ENCODE assay signal across 8 mouse cellular contexts in the genomic region with DNA sequence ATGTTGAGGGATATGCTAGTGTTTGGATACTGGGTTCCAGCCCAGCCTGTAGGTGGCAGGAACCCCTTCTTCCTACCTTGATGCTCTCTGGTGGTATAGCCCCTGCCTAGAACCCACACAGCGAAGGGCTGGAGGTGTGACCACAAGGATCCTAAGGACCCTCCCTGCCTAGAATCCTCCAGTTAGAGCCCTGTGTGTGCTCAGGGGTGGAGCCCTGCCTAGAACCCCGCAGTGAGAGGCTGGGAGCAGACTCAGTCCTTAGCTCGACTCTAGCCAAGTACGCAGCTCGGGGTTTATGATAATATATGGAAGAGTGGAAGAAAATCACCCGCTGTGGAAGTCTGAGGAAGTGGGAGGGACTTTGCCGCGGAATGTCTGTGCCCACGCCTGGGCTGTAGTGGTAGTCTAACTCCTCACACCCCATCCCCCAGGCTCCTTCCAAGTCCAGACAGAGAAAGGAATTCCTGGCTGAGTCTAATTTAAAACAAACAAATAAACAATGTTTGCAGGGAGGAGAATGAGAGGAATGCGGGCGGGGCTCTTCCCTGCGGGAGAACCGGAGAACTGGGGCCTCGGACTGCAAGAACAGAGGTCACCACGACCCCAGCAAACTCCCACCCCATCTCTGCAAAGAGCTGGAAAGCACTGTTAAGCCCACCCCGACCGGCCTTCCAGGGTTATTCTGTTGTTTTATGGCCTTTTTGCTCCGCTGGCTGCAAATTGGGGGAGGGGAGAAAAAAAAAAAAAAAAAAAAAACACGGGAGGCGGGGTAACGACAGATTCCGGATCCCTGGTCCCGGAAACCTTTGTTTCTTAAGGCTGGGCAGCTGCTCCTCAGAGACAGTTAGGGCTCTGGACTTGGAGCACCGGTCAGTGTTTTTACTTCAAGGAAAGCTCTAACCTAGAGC. TPM values are rescaled to one million over a fixed set of nuclear protein-coding genes. Genes with fewer than 3 reads are reported as not detected.
DNase-seq lines count a peak whose midpoint lies in the region; ATAC-seq and TF ChIP-seq lines count a peak whose summit lies in the region.

No protein-coding gene starts in this region.

- DNase-seq in thymus, adult 2 months: peak; percentile 38
- DNase-seq in thymus, adult 18-20 months: no peak
- DNase-seq in embryonic facial prominence, embryonic 14.5 days (ENCODE audit: low spot score): peak; percentile 95
- peak; percentile 86 for DNase-seq in heart, embryonic 10.5 days (ENCODE audit: low spot score)
- peak; percentile 62 for DNase-seq in liver, embryonic 11.5 days (ENCODE audit: low spot score)
- peak; percentile 51 for DNase-seq in thymus, postnatal 14 days

- peak overlapping the region; percentile 42 for H3K4me3 ChIP-seq in thymus, adult 2 months (ENCODE audit: control insufficient read depth, insufficient read depth, low read length)
- peak overlapping the region; percentile 39 for H3K4me3 ChIP-seq in embryonic facial prominence, embryonic 14.5 days (ENCODE audit: low read depth, low read length)
- H3K4me3 ChIP-seq in heart, embryonic 10.5 days: peak overlapping the region; percentile 62
- peak overlapping the region; percentile 32 for H3K4me3 ChIP-seq in kidney, embryonic 14.5 days (ENCODE audit: low read length)
- peak overlapping the region; percentile 51 for H3K4me3 ChIP-seq in liver, embryonic 11.5 days (ENCODE audit: low read depth, low read length)

- ATAC-seq in embryonic facial prominence, embryonic 14.5 days (ENCODE audit: low read depth): peak; percentile 94
- ATAC-seq in kidney, embryonic 14.5 days (ENCODE audit: low FRiP score, low TSS enrichment): peak; percentile 94
- peak; percentile 81 for ATAC-seq in liver, embryonic 11.5 days (replicated peaks; ENCODE audit: low FRiP score)
- peak; percentile 25; the same call in 1 of the 2 replicates for ATAC-seq in monocyte, adult 5-6 weeks (replicated peaks; ENCODE audit: insufficient number of reproducible peaks, low FRiP score, low TSS enrichment, poor library complexity, severe bottlenecking)

- peaks cover 12% of the 10 kb centered on the region for H3K4me1 ChIP-seq in thymus, adult 2 months (replicated peaks; ENCODE audit: control insufficient read depth, insufficient read depth, low read length)
- H3K4me1 ChIP-seq in embryonic facial prominence, embryonic 14.5 days (ENCODE audit: control insufficient read depth, insufficient read depth, low read length): peaks cover 21% of the 10 kb centered on the region
- peaks cover 45% of the 10 kb centered on the region for H3K4me1 ChIP-seq in heart, embryonic 10.5 days
- H3K4me1 ChIP-seq in kidney, embryonic 14.5 days (ENCODE audit: control insufficient read depth, insufficient read depth, low read length): peaks cover 22% of the 10 kb centered on the region
- no peaks in the 10 kb centered on the region for H3K4me1 ChIP-seq in liver, embryonic 11.5 days (replicated peaks; ENCODE audit: control insufficient read depth, insufficient read depth, low read length)

- H3K27me3 ChIP-seq in thymus, adult 2 months (ENCODE audit: control insufficient read depth, insufficient read depth, low read length): no peaks in the 10 kb centered on the region
- no peaks in the 10 kb centered on the region for H3K27me3 ChIP-seq in embryonic facial prominence, embryonic 14.5 days (replicated peaks; ENCODE audit: control insufficient read depth, insufficient read depth, low read length)
- no peaks in the 10 kb centered on the region for H3K27me3 ChIP-seq in heart, embryonic 10.5 days (ENCODE audit: insufficient read depth, poor library complexity, severe bottlenecking)
- H3K27me3 ChIP-seq in kidney, embryonic 14.5 days (ENCODE audit: control insufficient read depth, insufficient read depth, low read length): no peaks in the 10 kb centered on the region
- no peaks in the 10 kb centered on the region for H3K27me3 ChIP-seq in liver, embryonic 11.5 days (replicated peaks; ENCODE audit: control insufficient read depth, insufficient read depth, low read length)

- WGBS in thymus, adult 2 months: 3% methylated on average over 24 of the region's 24 CpGs
- WGBS in embryonic facial prominence, embryonic 14.5 days: under 1% methylated on average over 24 of the region's 24 CpGs
- WGBS in heart, embryonic 10.5 days: under 1% methylated on average over 24 of the region's 24 CpGs
- under 1% methylated on average over 24 of the region's 24 CpGs for WGBS in kidney, embryonic 14.5 days
- WGBS in liver, embryonic 11.5 days: under 1% methylated on average over 24 of the region's 24 CpGs

- peak overlapping the region; percentile 4; the same call in 1 of the 2 replicates for H3K27ac ChIP-seq in thymus, adult 2 months (ENCODE audit: control insufficient read depth, insufficient read depth, low read length)
- H3K27ac ChIP-seq in embryonic facial prominence, embryonic 14.5 days (replicated peaks; ENCODE audit: low read depth, low read length): peak overlapping the region; percentile 95
- H3K27ac ChIP-seq in heart, embryonic 10.5 days: peak overlapping the region; percentile 90
- H3K27ac ChIP-seq in kidney, embryonic 14.5 days (ENCODE audit: low read depth, low read length): peak overlapping the region; percentile 89
- peak overlapping the region; percentile 6; the same call in 1 of the 2 replicates for H3K27ac ChIP-seq in liver, embryonic 11.5 days (ENCODE audit: low read depth, low read length)

- no peak for TF ChIP-seq CTCF in thymus, adult 2 months (IDR thresholded peaks at IDR 0.05; ENCODE audit: borderline replicate concordance, control insufficient read depth, extremely low read depth, insufficient read depth, low read length, poor library complexity)

- H3K9ac ChIP-seq in embryonic facial prominence, embryonic 14.5 days (ENCODE audit: low read depth, low read length): peak overlapping the region; percentile 62
- H3K9ac ChIP-seq in kidney, embryonic 14.5 days (ENCODE audit: low read depth, low read length): peak overlapping the region; percentile 57; the same call in 1 of the 2 replicates
- peak overlapping the region; percentile 51 for H3K9ac ChIP-seq in liver, embryonic 11.5 days (ENCODE audit: low read depth, low read length)

- no peaks in the 10 kb centered on the region for H3K36me3 ChIP-seq in thymus, adult 2 months (ENCODE audit: control insufficient read depth, insufficient read depth, low read length)
- H3K36me3 ChIP-seq in embryonic facial prominence, embryonic 14.5 days (ENCODE audit: control insufficient read depth, insufficient read depth, low read length): no peaks in the 10 kb centered on the region
- H3K36me3 ChIP-seq in heart, embryonic 10.5 days: no peaks in the 10 kb centered on the region
- no peaks in the 10 kb centered on the region for H3K36me3 ChIP-seq in kidney, embryonic 14.5 days (ENCODE audit: control insufficient read depth, insufficient read depth, low read length)
- no peaks in the 10 kb centered on the region for H3K36me3 ChIP-seq in liver, embryonic 11.5 days (ENCODE audit: control insufficient read depth, insufficient read depth, low read length)

- TF ChIP-seq POLR2A in thymus, adult 2 months (IDR thresholded peaks at IDR 0.05; ENCODE audit: control insufficient read depth, extremely low read depth, insufficient read depth, low read length, poor library complexity): peak; percentile 25; the same call in 1 of the 2 replicates

- H3K9me3 ChIP-seq in embryonic facial prominence, embryonic 14.5 days (ENCODE audit: control insufficient read depth, low read length): no peaks in the 10 kb centered on the region
- H3K9me3 ChIP-seq in heart, embryonic 10.5 days: no peaks in the 10 kb centered on the region
- no peaks in the 10 kb centered on the region for H3K9me3 ChIP-seq in kidney, embryonic 14.5 days (ENCODE audit: control insufficient read depth, low read length)
- H3K9me3 ChIP-seq in liver, embryonic 11.5 days (ENCODE audit: control insufficient read depth, low read length): no peaks in the 10 kb centered on the region

- peak overlapping the region; percentile 76 for H3K4me2 ChIP-seq in embryonic facial prominence, embryonic 14.5 days (ENCODE audit: low read depth, low read length)
- H3K4me2 ChIP-seq in kidney, embryonic 14.5 days (replicated peaks; ENCODE audit: low read depth, low read length): peak overlapping the region; percentile 57
- H3K4me2 ChIP-seq in liver, embryonic 11.5 days: peak overlapping the region; percentile 72

RNA-seq across cellular contexts. Expression of gene Ptbp1, which starts 13.3 kb away (rescaled TPM):
- polyA plus RNA-seq in thymus, adult 2 months (2012; rRNA removed): 583 and 703 TPM in 2 replicates
- 198 and 254 TPM in 2 replicates for polyA plus RNA-seq in embryonic facial prominence, embryonic 14.5 days (2014; fragmentation: Nextera tagmentation; extraction: Ambion mirVana)
- polyA plus RNA-seq in heart, embryonic 10.5 days (2016; fragmentation: Nextera tagmentation; extraction: Ambion mirVana): 174 and 264 TPM in 2 replicates
- polyA plus RNA-seq in kidney, embryonic 14.5 days (2014; fragmentation: Nextera tagmentation; extraction: Ambion mirVana): 279 and 333 TPM in 2 replicates
- 329 and 336 TPM in 2 replicates for polyA plus RNA-seq in liver, embryonic 11.5 days (2014; fragmentation: Nextera tagmentation; extraction: Ambion mirVana)
- 55.7 to 124 TPM (median 78.8 TPM) in 3 replicates for total RNA-seq in monocyte, adult 5-6 weeks (2017)

RNA-seq across cellular contexts. Expression of gene Misp, which starts 20.1 kb away (rescaled TPM):
- polyA plus RNA-seq in thymus, adult 2 months (2012; rRNA removed): 6.6 and 6.8 TPM in 2 replicates
- 2.3 and 3.9 TPM in 2 replicates for polyA plus RNA-seq in embryonic facial prominence, embryonic 14.5 days (2014; fragmentation: Nextera tagmentation; extraction: Ambion mirVana)
- 0.21 and 0.82 TPM in 2 replicates for polyA plus RNA-seq in heart, embryonic 10.5 days (2016; fragmentation: Nextera tagmentation; extraction: Ambion mirVana)
- polyA plus RNA-seq in kidney, embryonic 14.5 days (2014; fragmentation: Nextera tagmentation; extraction: Ambion mirVana): 4.1 and 9.0 TPM in 2 replicates
- 0.69 and 1.5 TPM in 2 replicates for polyA plus RNA-seq in liver, embryonic 11.5 days (2014; fragmentation: Nextera tagmentation; extraction: Ambion mirVana)
- not detected in 3 replicates for total RNA-seq in monocyte, adult 5-6 weeks (2017)

RNA-seq across cellular contexts. Expression of gene Prtn3, which starts 33.4 kb away (rescaled TPM):
- 5.3 and 9.2 TPM in 2 replicates for polyA plus RNA-seq in thymus, adult 2 months (2012; rRNA removed)
- polyA plus RNA-seq in embryonic facial prominence, embryonic 14.5 days (2014; fragmentation: Nextera tagmentation; extraction: Ambion mirVana): 4.1 and 6.7 TPM in 2 replicates
- polyA plus RNA-seq in heart, embryonic 10.5 days (2016; fragmentation: Nextera tagmentation; extraction: Ambion mirVana): 2.4 and 7.8 TPM in 2 replicates
- 9.6 and 11.1 TPM in 2 replicates for polyA plus RNA-seq in kidney, embryonic 14.5 days (2014; fragmentation: Nextera tagmentation; extraction: Ambion mirVana)
- polyA plus RNA-seq in liver, embryonic 11.5 days (2014; fragmentation: Nextera tagmentation; extraction: Ambion mirVana): 50.9 and 52.4 TPM in 2 replicates
- not detected in 3 replicates for total RNA-seq in monocyte, adult 5-6 weeks (2017)

RNA-seq across cellular contexts. Expression of gene Plppr3, which starts 33.5 kb away (rescaled TPM):
- 1.1 and 1.9 TPM in 2 replicates for polyA plus RNA-seq in thymus, adult 2 months (2012; rRNA removed)
- polyA plus RNA-seq in embryonic facial prominence, embryonic 14.5 days (2014; fragmentation: Nextera tagmentation; extraction: Ambion mirVana): 32.4 and 50.2 TPM in 2 replicates
- 16.2 and 36.9 TPM in 2 replicates for polyA plus RNA-seq in heart, embryonic 10.5 days (2016; fragmentation: Nextera tagmentation; extraction: Ambion mirVana)
- 58.8 and 59.7 TPM in 2 replicates for polyA plus RNA-seq in kidney, embryonic 14.5 days (2014; fragmentation: Nextera tagmentation; extraction: Ambion mirVana)
- 17.6 and 20.9 TPM in 2 replicates for polyA plus RNA-seq in liver, embryonic 11.5 days (2014; fragmentation: Nextera tagmentation; extraction: Ambion mirVana)
- total RNA-seq in monocyte, adult 5-6 weeks (2017): 0.95 TPM in 1 of 3 replicates, not detected in the others

RNA-seq across cellular contexts. Expression of gene Elane, which starts 45.1 kb away (rescaled TPM):
- polyA plus RNA-seq in thymus, adult 2 months (2012; rRNA removed): 3.7 and 8.9 TPM in 2 replicates
- polyA plus RNA-seq in embryonic facial prominence, embryonic 14.5 days (2014; fragmentation: Nextera tagmentation; extraction: Ambion mirVana): 0.64 and 2.0 TPM in 2 replicates
- 0.14 and 0.15 TPM in 2 replicates for polyA plus RNA-seq in heart, embryonic 10.5 days (2016; fragmentation: Nextera tagmentation; extraction: Ambion mirVana)
- polyA plus RNA-seq in kidney, embryonic 14.5 days (2014; fragmentation: Nextera tagmentation; extraction: Ambion mirVana): not detected in 2 replicates
- 11.1 and 11.8 TPM in 2 replicates for polyA plus RNA-seq in liver, embryonic 11.5 days (2014; fragmentation: Nextera tagmentation; extraction: Ambion mirVana)
- total RNA-seq in monocyte, adult 5-6 weeks (2017): not detected in 3 replicates

Comparison
In these comparisons a context has a peak if more than half of its experiments do, and no peak if none do; other contexts are left out.
1. DNase-seq: peak in thymus, adult 2 months (single experiment), embryonic facial prominence, embryonic 14.5 days (single experiment), heart, embryonic 10.5 days (single experiment), liver, embryonic 11.5 days (single experiment) and thymus, postnatal 14 days (single experiment); none in thymus, adult 18-20 months (0 of 2).
2. H3K27ac ChIP-seq: peak in every context shown above with its lines; median percentile 95 in embryonic facial prominence, embryonic 14.5 days; 90 in heart, embryonic 10.5 days; 89 in kidney, embryonic 14.5 days; 6 in liver, embryonic 11.5 days; 4 in thymus, adult 2 months.
3. ATAC-seq: peak in every context shown above with its lines; median percentile 94 in embryonic facial prominence, embryonic 14.5 days; 94 in kidney, embryonic 14.5 days; 81 in liver, embryonic 11.5 days; 25 in monocyte, adult 5-6 weeks.
4. Peak in every context shown above with its lines, with median percentiles within 50 percentile points of each other: H3K4me3 ChIP-seq, H3K4me2 ChIP-seq and H3K9ac ChIP-seq.